Mouse (Mus musculus): ENCODE data around the gene Zbtb46.

- TF ChIP-seq CTCF (IDR thresholded peaks at IDR 0.05; ENCODE audit: borderline replicate concordance, extremely low read depth, insufficient read depth, insufficient read length) (no peak), POLR2A (IDR thresholded peaks at IDR 0.05; ENCODE audit: borderline replicate concordance, extremely low read depth, insufficient read depth, insufficient read length, poor library complexity, severe bottlenecking) (no peak)
Measured at GRCm38 (mm10) chr2:181401497-181401896, 57.7 kb downstream of the Zbtb46 start.
